Mouse (Mus musculus): Measurements from ENCODE around the gene Ikzf3. TPM values are rescaled to one million over a fixed set of nuclear protein-coding genes. Genes with fewer than 3 reads are reported as not detected.
A peak's percentile ranks its signal among the peaks of the same experiment; 100 is the strongest.

The Ikzf3 gene
- polyA plus RNA-seq, 1 experiment, result 104 TPM

DNA sequence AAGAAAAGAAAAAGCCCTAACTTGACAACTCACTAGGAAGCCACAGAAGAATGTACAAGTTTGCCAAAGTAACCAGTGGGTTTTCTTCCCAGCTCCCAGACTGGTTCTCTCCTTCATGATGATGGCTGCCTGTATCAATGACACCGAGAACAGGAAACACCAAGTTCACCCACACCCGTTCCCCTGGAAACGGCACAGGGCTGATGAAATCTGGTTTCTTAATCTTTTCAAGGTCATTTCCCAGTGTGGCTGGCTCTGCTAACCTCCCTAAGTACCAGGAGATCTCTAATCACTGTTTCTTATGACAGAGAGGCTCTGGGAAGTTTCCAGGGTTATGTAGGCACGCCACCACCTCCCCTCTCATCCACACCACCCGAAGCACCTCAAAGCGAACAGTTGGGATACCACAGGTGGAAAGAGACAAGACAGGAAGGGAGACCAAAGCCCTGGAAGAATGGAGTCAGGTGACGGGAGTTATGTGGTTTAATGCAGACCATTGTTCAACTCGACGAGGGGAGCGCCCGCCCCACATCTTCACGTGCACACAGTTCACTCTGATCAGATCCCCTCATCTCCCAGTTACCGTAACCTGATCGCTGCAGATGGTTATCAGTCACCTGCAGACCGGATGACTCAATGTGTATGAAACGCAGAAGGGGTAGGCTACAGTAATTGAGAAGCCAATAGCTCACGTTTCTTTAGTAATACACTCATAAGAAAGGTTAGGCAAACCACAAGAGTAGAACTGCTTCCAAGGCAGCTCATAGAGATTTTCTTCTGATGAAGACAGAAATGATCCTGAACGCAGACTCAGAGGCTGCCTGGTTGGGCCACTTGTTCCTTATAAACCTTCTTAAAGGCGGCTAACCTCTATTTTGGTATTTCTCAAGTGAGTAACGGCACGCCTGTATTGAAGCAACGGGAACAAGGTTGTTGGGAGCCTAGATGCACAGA, 75.8 kb downstream of the Ikzf3 start:
- Histone ChIP-seq H3K4me1 (ENCODE audit: control insufficient read depth, insufficient read depth, insufficient read length) (peaks cover 21% of the 10 kb centered on the region; the same call in 1 of the 2 replicates), H3K27me3 (ENCODE audit: control insufficient read depth, insufficient read depth, low read length) (no peaks in the 10 kb centered on the region), H3K4me3 (ENCODE audit: extremely low read depth, insufficient read depth, insufficient read length) (no peak overlapping the region), H3K27ac (ENCODE audit: insufficient read depth, low read length) (peak overlapping the region; percentile 85), H3K36me3 (ENCODE audit: control insufficient read depth, insufficient read depth, low read length) (peaks cover 36% of the 10 kb centered on the region)
- DNase-seq (ENCODE audit: low read depth in 1 of 2, low spot score in 2 of 2), result no peak
- 47% methylated on average over 22 of the region's 22 CpGs for WGBS
- TF ChIP-seq POLR2A (IDR thresholded peaks at IDR 0.05; ENCODE audit: low read depth, low read length) (no peak), CTCF (IDR thresholded peaks at IDR 0.05; ENCODE audit: extremely low read depth, insufficient read depth, insufficient read length, insufficient replicate concordance) (no peak)

DNA sequence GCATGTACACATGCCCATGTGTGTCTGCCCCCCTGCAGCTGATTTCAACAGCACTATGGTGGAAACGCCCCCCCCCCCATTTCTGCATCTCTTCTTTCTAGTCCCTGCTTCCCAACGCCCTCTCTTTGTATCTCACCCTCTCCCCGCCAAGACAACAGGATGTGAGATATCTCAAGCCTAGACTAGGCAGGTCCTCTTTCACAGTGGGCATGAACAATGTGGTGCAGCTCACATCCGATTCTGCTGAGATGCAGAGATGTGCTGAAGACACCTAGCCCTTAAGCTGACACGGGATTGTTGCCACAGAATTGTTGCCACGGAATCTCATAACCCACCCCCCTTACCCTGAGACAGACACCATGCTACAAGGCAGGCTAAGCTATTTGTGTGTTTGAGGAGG, 81.3 kb downstream of the Ikzf3 start:
- 50% methylated on average over 6 of the region's 6 CpGs for WGBS
- no peak for DNase-seq (ENCODE audit: low read depth in 1 of 2, low spot score in 2 of 2)
- Histone ChIP-seq H3K27me3 (ENCODE audit: control insufficient read depth, insufficient read depth, low read length) (no peaks in the 10 kb centered on the region), H3K27ac (ENCODE audit: insufficient read depth, low read length) (peak overlapping the region; percentile 71), H3K4me1 (ENCODE audit: control insufficient read depth, insufficient read depth, insufficient read length) (peaks cover 46% of the 10 kb centered on the region; the same call in 1 of the 2 replicates), H3K36me3 (ENCODE audit: control insufficient read depth, insufficient read depth, low read length) (peaks cover 24% of the 10 kb centered on the region), H3K4me3 (ENCODE audit: extremely low read depth, insufficient read depth, insufficient read length) (no peak overlapping the region)
- no peak for TF ChIP-seq POLR2A (IDR thresholded peaks at IDR 0.05; ENCODE audit: low read depth, low read length)
- no peak for TF ChIP-seq CTCF (IDR thresholded peaks at IDR 0.05; ENCODE audit: extremely low read depth, insufficient read depth, insufficient read length, insufficient replicate concordance)

DNA sequence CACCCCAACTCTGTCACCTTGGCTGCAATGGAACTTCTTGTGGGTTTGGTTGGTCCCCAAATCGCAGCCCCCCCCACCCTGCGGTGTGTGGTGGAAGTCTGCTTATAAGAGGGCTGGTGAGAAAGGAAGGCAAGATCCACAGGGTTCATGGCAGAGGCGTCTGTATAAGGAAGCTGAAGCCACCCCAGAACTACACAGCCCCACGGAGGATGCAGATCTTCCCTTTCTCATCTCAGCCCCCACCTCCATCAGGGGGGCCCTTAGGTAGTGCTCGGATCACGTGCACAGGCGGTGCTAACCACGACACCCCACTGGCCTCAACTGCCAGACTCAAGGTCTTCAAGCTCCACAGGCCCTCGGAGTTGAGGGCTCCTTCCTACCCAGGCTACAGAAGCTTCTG, 81.9 kb downstream of the Ikzf3 start:
- Histone ChIP-seq H3K4me1 (ENCODE audit: control insufficient read depth, insufficient read depth, insufficient read length) (peaks cover 51% of the 10 kb centered on the region; the same call in 1 of the 2 replicates), H3K36me3 (ENCODE audit: control insufficient read depth, insufficient read depth, low read length) (peaks cover 22% of the 10 kb centered on the region), H3K27me3 (ENCODE audit: control insufficient read depth, insufficient read depth, low read length) (no peaks in the 10 kb centered on the region), H3K4me3 (ENCODE audit: extremely low read depth, insufficient read depth, insufficient read length) (no peak overlapping the region), H3K27ac (ENCODE audit: insufficient read depth, low read length) (peak overlapping the region; percentile 71)
- DNase-seq (ENCODE audit: low read depth in 1 of 2, low spot score in 2 of 2), result peak in 1 of 2 experiments; percentile 29
- 44% methylated on average over 9 of the region's 9 CpGs for WGBS
- TF ChIP-seq POLR2A (IDR thresholded peaks at IDR 0.05; ENCODE audit: low read depth, low read length) (no peak), CTCF (IDR thresholded peaks at IDR 0.05; ENCODE audit: extremely low read depth, insufficient read depth, insufficient read length, insufficient replicate concordance) (no peak)

DNA sequence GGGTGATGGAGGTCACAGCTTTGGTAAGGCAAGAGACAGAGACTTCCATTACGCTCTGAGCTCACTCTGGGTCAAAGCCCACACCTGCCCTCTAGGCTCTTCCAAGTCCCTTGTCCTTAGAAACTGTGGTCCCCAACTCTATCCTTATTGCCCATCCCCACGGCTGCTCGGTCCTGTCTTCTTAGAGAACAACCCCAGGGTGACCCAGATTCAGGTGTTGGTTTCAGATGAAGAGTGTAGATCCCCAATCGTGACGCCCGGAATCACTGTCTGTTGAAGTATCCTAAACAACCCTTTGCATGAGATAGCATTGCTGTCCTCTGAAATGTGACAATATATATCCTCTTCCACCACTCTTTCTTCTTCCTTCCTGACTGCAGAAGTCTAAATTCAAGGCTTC, 83.6 kb downstream of the Ikzf3 start:
- Histone ChIP-seq H3K4me3 (ENCODE audit: extremely low read depth, insufficient read depth, insufficient read length) (no peak overlapping the region), H3K36me3 (ENCODE audit: control insufficient read depth, insufficient read depth, low read length) (peaks cover 13% of the 10 kb centered on the region), H3K27me3 (ENCODE audit: control insufficient read depth, insufficient read depth, low read length) (no peaks in the 10 kb centered on the region), H3K27ac (ENCODE audit: insufficient read depth, low read length) (peak overlapping the region; percentile 80), H3K4me1 (ENCODE audit: control insufficient read depth, insufficient read depth, insufficient read length) (peaks cover 54% of the 10 kb centered on the region)
- no peak for TF ChIP-seq CTCF (IDR thresholded peaks at IDR 0.05; ENCODE audit: extremely low read depth, insufficient read depth, insufficient read length, insufficient replicate concordance)
- TF ChIP-seq POLR2A (IDR thresholded peaks at IDR 0.05; ENCODE audit: low read depth, low read length), result no peak
- WGBS, result 66% methylated on average over 6 of the region's 6 CpGs
- no peak for DNase-seq (ENCODE audit: low read depth in 1 of 2, low spot score in 2 of 2)

DNA sequence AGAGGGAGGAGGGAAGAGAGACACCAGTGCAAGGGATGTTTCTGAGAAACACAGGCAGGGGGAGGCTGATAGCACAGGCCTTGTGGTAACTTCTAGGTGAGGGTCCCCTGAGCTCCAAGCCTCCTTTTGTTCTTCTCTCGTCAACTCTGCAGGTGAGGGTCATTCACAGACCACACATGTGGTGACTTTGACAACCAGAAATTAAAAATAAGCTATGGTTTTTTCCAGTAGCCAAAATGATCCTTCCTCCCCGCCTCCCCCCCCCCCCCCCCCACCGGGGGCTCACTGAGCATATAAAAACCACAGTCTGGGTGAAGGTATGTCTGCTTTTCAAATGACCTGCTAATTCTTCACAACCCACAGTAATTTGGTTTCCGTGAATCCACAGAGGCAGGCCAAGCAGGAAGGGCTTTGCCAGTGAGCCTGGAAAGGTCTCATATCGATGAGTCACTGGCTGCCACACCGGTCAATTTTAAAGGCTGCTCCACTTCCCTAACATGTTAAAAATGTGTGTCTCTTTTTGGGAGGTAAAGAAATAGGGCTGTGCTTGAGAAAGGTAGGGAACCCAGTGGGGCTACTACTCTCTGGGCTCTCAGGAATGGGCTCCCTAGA, 84.6 kb downstream of the Ikzf3 start:
- WGBS, result 7% methylated on average over 6 of the region's 6 CpGs
- H3K4me1 ChIP-seq (ENCODE audit: control insufficient read depth, insufficient read depth, insufficient read length), result peaks cover 60% of the 10 kb centered on the region
- H3K36me3 ChIP-seq (ENCODE audit: control insufficient read depth, insufficient read depth, low read length), result peaks cover 7% of the 10 kb centered on the region
- no peak for DNase-seq (ENCODE audit: low read depth in 1 of 2, low spot score in 2 of 2)
- no peak overlapping the region for H3K4me3 ChIP-seq (ENCODE audit: extremely low read depth, insufficient read depth, insufficient read length)
- peak overlapping the region; percentile 86 for H3K27ac ChIP-seq (ENCODE audit: insufficient read depth, low read length)
- H3K27me3 ChIP-seq (ENCODE audit: control insufficient read depth, insufficient read depth, low read length), result no peaks in the 10 kb centered on the region
- TF ChIP-seq POLR2A (IDR thresholded peaks at IDR 0.05; ENCODE audit: low read depth, low read length), result no peak
- TF ChIP-seq CTCF (IDR thresholded peaks at IDR 0.05; ENCODE audit: extremely low read depth, insufficient read depth, insufficient read length, insufficient replicate concordance), result no peak

DNA sequence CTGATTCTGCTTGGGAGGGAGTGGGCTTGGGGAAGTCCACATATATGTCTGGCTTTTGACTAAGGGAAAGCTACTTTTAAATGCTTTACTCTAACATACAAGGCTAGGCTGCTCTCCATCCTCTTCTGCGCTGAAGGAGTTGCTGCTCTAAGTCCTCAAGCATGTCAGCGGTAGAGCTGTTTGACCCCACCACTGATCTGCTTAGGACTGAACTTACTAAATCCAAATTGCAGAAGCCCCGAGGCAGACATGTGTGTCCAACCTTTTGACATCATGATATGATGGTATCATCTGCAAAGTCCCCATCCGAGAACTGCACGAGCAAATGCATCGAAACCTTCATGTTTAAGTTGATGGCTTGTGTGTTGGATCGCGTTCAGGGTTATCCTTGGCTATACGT, 86.0 kb downstream of the Ikzf3 start:
- no peak for TF ChIP-seq CTCF (IDR thresholded peaks at IDR 0.05; ENCODE audit: extremely low read depth, insufficient read depth, insufficient read length, insufficient replicate concordance)
- TF ChIP-seq POLR2A (IDR thresholded peaks at IDR 0.05; ENCODE audit: low read depth, low read length), result no peak
- Histone ChIP-seq H3K4me3 (ENCODE audit: extremely low read depth, insufficient read depth, insufficient read length) (no peak overlapping the region), H3K27me3 (ENCODE audit: control insufficient read depth, insufficient read depth, low read length) (no peaks in the 10 kb centered on the region), H3K36me3 (ENCODE audit: control insufficient read depth, insufficient read depth, low read length) (peaks cover 1% of the 10 kb centered on the region; the same call in 1 of the 2 replicates), H3K27ac (ENCODE audit: insufficient read depth, low read length) (peak overlapping the region; percentile 100), H3K4me1 (ENCODE audit: control insufficient read depth, insufficient read depth, insufficient read length) (peaks cover 58% of the 10 kb centered on the region)
- 63% methylated on average over 9 of the region's 9 CpGs for WGBS
- DNase-seq (ENCODE audit: low read depth in 1 of 2, low spot score in 2 of 2), result no peak

Data from spleen, adult 2 months (tissue).